Mouse (Mus musculus) left cerebral cortex, adult 11 months (tissue): ENCODE measurements around the gene Tmco2.
"Not testable (repeated sequence)": the region's sequence is repeated elsewhere in the genome, so short reads cannot be mapped to it uniquely, and the experiment has no call there.

Experiments
- DNase-seq: peaks from one replicate; pipeline ENCODE4 v3.0.0; 2022; ENCODE audit warnings: low spot score

Tmco2 gene

DNA sequence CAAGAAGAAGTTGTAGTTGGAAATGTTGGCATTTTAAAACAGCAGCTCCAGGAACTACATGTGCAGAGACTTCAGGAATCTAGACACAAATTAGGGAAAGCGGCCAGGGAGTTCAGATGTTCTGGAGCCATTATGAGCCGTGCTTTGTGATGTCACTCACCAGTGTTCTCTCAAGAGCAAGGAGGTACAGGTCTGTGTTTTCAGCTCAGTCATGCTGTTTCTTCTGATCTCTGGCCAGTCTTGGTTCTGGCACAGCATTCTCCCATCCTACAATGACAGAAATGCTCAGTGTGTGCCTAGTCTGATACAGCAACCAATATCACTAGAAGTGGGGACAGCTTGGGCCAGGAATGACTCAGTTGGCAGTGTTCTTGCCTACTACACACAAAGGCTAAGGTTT is at the start of gene Tmco2:
Gene Tmco2, minus strand, starts transcription at position 101 of the 400 bp plus-strand sequence.
- DNase-seq = no peak

DNA sequence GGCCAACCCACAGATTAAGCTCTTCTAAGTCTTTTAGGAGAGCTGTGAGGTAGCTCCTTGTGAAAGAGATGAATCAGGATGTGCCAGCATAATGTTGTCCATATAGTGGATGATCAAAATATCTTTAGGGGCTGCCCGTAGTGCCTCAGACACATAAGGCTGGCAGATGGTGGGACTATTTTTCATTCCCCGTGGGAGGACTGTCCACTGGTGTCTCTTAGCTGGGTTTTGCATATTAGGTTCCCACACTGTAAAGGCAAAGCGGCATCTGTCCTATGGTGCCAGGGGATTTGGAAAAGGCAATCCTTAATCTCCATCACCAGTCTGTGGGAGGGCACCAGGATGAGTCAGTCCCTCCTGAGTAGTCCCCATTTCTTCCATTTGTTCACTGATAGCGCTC is 5.7 kb downstream of the Tmco2 start:
- DNase-seq = peak; percentile 54

DNA sequence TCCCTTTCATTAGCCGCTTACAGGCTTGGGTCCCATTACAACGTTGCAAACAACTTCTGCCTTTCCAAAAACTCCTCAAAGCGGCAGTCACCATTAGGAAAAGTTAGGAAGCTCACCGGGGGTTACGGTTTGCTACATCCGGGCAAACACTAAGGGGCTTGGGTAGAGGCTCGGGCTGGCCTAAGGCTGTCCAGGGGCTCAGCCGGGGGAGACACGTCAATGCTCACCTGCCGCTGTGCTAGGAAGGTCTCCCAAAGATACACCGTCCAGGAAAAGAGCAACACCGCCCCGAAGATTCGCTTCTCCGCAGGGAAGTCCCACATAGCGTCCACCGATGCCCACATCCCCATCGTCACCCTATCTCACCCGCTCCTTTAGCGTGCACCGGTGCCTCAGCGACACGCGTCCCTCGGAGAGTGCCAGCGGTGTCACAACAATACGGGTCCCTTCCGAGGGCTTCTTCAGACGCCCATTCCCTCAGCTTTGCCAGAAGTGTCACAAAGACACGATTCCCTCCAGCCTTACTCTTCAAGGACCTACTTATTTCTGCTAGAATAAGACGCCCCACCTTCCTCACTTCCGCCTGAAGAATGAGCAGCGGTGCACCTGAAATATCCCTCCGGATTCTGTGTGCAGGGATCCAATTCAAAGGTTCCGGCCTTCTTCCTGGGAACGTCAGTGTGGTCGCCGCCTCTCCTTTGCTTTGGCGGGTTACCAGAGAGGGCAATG is 11.2 kb downstream of the Tmco2 start, which contains the start of gene Zmpste24:
Gene Zmpste24, minus strand, starts transcription at position 592 of the 729 bp plus-strand sequence.
- peak; percentile 80 for DNase-seq

DNA sequence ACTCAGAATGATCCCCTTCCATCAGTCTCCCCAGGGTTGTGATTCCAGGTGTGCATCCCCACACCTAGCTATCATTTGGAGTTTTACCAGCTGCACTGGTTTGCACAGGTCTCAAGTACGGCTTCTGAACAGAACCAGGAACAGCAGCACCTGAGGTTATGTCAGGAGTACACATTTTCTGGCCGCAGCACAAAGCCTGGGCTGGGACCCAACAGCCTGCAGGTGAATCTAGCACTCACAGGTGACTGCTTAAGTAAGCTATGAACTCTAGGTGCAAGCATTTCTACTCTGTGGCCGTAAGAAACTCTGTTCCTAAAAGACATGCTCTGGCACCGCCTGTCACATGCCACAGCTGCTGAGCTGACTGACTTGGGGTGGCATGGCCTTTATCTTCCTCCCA is 18.8 kb downstream of the Tmco2 start:
- DNase-seq = no peak

DNA sequence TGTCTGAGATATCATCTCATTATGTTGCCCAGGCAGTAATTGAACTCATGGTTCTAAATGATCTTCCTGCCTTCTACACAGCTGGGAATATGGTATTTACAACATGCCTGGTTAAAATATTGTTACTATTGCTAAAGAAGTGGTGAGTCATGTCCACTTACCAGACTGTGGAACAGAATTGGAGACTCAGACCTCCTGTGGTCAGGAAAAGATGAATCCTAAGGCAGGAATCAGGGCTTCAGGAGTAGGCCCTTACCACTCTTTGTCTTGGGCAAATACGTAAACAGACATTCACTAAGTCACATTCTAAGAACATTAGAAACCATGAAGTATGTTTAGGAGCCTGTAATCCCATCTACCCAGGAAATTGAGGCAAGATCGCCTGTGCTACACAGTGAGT is 20.3 kb downstream of the Tmco2 start:
- DNase-seq = no peak

DNA sequence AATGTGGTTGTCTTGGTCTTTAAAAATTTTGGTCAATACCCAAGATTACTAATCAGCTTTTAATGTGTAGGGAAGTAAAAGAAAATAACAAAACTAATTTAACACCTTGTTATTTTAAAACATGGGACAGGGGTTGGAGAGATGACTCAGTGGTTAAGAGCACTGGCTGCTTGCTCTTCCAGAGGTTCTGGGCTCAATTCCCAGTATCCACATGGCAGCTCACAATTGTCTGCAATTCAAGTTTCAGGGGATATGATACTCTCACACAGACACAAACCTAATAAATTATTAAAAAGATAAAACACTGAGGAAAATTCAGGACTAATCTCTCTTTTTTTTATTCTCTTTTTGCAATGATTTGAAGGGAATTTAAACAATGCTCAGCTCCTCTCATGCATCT is 24.5 kb downstream of the Tmco2 start:
- DNase-seq = no peak

DNA sequence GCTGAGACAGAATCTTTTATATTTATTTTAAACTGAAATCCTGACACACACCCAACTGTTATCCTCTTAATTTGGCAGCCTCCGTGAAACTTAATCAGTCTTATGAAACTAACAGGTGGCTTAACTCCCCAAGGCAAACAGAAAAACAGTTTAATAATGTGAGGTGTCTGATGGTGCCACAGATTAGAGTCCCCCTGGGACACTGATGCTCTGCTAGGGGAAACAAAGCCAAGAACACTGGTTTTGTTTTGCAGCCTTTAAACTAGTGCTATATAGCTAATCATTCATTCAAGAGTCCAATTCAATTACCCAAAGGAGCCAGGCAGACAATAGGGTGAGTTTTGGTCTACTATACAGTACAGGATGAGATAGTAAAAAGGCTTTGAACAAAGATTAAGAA is 28.6 kb downstream of the Tmco2 start:
- no peak for DNase-seq

DNA sequence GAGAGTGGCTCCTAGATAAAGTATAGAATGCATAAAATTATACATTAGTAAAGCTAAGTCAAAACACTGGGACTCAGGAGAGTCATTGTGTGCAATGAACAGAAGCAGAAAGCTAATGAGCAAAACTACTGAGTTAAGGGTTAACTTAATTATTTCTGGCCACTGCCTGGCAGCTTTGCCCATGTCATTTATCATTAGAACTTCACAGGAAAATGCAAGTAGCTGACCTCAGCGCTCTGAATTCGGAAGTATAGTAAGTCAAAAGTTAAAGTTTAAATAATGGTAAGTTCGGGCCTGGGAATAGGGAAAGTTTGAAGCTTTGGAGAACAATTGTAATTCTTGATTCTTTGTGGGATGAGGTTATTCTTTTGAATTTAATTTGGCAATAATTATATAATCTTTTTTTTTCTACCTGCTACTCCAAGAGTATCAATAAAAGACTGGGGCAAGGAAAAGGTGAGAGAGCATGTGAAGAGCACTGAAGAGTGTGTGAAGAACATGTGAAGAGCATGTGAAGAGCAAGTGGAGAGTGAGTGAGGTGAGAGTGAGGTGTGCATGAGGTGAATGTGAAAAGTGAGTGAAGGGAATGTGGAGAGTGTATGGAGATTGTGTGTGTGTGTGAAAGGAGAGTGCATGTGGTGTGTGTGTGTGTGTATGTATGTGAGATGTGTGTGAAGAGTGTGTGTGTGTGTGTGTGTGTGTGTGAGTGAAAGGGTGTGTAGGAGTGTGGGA is 30.9 kb downstream of the Tmco2 start:
- DNase-seq = no peak

DNA sequence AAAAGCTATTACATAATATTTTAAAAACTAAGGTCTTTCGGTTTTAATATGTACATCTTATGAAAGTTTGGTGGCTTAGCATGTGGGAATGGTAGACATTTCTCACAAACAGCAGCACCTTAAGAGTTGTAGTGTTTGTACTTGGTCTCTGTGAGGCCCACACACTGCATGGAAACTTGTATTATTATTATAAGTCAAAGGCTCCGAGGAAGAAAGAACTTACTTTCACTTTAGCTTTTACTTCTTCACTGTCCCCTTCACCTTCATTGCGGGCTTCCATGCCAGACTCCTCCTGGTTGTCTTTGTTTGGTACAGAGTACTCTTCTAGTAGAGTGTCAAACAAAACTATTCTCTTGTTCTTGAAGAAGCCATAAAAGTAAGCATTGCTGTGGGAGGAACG is 34.8 kb downstream of the Tmco2 start:
- DNase-seq = no peak

DNA sequence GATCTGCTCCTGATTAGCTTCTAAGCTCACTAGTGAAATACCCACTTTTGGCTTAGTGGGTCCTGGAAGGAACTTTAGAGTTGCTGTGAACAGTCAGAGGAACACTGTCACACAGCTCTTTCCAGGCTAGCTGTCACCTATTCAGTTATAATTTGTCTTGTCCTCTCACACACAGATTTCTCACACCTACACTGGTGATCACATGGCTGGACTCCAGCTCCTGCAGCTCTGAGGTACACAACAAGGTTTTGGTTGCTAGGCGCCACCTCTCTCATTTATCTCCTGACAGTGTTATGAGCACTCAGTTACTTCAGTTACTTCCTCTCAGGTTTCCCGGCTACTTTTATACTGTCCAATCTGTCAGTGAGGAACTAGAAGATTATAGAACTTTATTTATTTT is 43.7 kb downstream of the Tmco2 start:
- DNase-seq = no peak

DNA sequence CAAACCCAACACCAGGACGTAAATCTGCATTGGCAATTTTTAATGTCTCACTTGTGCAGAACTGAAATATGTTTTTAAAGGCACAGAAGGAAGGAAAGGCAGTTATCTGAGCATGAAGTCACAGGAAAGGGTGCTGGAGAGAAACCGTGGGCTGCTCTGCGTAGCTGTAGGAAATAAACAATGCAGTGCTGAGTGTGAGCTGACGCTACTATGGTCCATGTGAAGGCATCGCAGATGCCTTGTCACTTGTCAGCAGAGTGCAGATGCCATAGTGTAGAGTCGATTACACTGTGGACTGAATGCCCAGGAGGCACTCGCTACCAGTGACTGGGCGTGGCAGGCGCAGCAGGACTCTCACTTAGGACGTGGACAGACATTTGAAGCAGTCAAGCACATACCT is 49.8 kb downstream of the Tmco2 start:
- DNase-seq = not testable (repeated sequence)

DNA sequence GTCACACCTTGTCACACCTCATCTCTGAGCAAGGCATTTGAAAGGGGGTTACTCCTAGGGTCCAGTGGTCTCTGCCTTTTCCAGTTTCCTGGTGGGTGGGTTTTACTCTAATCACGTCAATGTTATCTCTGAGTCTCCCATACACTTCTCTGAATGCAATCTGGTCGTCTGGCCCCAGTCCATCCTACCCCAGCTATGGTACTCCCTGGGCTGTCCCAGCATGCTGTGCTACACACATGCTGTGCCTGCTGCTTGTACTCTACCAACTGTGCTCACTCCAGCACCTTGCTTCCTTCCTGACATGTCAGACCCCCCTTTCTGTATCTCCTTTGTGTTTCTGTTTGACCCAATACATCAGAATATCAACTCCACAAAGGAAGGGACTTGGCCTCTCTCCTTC is 52.0 kb downstream of the Tmco2 start:
- DNase-seq = no peak

DNA sequence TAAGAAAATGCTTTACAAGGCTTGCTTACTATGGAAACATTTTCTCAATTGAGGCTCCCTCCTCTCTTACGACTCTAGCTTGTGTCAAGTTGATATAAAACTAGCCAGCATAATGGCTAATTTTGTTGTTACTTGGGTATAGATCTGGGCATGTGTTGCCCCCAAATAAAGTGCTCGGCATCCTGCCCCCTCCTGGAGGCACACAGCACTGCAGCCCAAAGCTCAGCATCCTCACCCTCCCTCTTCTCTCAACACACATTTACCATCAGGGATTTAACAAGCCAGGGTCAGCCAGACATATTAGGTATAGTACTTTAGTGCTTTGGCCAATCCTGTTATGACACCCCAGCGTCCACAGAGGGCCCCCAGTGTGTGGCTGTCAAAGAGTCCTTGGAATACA is 52.7 kb downstream of the Tmco2 start:
- no peak for DNase-seq
